Mouse (Mus musculus): Measurements from ENCODE around the gene Gm43517.

- TF ChIP-seq CTCF (IDR thresholded peaks at IDR 0.05; ENCODE audit: low read depth, low read length): no peak
- no peak for TF ChIP-seq POLR2A (IDR thresholded peaks at IDR 0.05; ENCODE audit: extremely low read depth, insufficient read depth, low read length)
These were observed 7.0 kb downstream of the Gm43517 start for GRCm38 (mm10) chr12:49392041-49392390.

Measured in liver, adult 2 months (tissue).